Comparison of ENCODE assay signal across 9 mouse cellular contexts in the genomic region with DNA sequence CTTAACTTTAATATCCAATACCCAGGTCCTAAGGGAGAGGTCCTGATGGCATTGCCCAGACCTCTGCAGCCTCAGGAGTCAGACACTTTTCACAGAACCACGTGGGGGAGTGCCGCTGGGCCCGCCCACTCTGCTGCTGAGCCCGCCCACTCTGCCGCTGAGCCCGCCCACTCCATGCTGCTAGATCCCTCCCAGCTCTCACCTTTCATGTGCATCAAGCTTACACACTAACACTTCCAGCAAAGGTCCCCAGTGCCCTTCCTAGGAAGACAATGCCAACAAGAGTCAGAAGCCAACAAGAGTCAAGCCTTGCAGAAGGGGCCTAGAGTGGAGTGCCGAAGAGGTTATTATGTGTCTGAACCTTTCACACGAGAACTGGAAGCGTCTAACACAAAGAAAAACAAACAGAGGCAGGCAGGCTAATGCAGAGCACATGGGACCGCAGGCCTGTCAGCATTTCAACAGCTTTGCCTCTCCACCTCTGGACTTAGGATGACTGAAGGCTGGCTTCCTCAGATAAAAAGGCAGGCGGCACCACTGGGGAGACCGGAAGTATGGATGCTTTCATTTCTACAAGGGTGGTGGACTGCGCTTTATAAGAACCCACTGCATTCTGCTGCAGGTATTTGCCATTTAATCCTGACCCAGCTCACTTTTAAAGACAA. TPM values are rescaled to one million over a fixed set of nuclear protein-coding genes. Genes with fewer than 3 reads are reported as not detected.
DNase-seq lines count a peak whose midpoint lies in the region; ATAC-seq lines count a peak whose summit lies in the region.
"Had no signal": no experiment of that assay in that cellular context is flagged by ENCODE, and none has a peak within 500 bp of the region (broad histone marks: within the 10 kb centered on the region; RNA-seq: fewer than 3 reads in every experiment).

No protein-coding gene starts in this region.

- intact Hi-C loops in gastrocnemius, postnatal 14 days (cut with DNase I; ENCODE audit: low total_unique reads): loop anchor here (5.0 to 10.0 kb wide), 2 partner anchors 315 to 472 kb away; no protein-coding TSS in a partner anchor

- H3K36me3 ChIP-seq in intestine, embryonic 15.5 days: no peaks in the 10 kb centered on the region
- H3K36me3 ChIP-seq in intestine, embryonic 16.5 days (ENCODE audit: control insufficient read depth, insufficient read depth, low read length): no peaks in the 10 kb centered on the region
- no peaks in the 10 kb centered on the region for H3K36me3 ChIP-seq in embryonic facial prominence, embryonic 14.5 days (ENCODE audit: control insufficient read depth, insufficient read depth, low read length)
- H3K36me3 ChIP-seq in limb, embryonic 12.5 days: no peaks in the 10 kb centered on the region

- WGBS in intestine, embryonic 15.5 days: 49% methylated on average over 13 of the region's 13 CpGs
- 49% methylated on average over 13 of the region's 13 CpGs for WGBS in intestine, embryonic 16.5 days
- WGBS in embryonic facial prominence, embryonic 14.5 days: 24% methylated on average over 13 of the region's 13 CpGs
- WGBS in limb, embryonic 12.5 days: 25% methylated on average over 13 of the region's 13 CpGs

- no peak overlapping the region for H3K9ac ChIP-seq in intestine, embryonic 15.5 days
- H3K9ac ChIP-seq in intestine, embryonic 16.5 days (ENCODE audit: low read depth, low read length): no peak overlapping the region
- H3K9ac ChIP-seq in embryonic facial prominence, embryonic 14.5 days (ENCODE audit: low read depth, low read length): no peak overlapping the region
- H3K9ac ChIP-seq in limb, embryonic 12.5 days (replicated peaks): no peak overlapping the region

- H3K4me1 ChIP-seq in intestine, embryonic 15.5 days (replicated peaks): peaks cover 11% of the 10 kb centered on the region
- H3K4me1 ChIP-seq in intestine, embryonic 16.5 days (ENCODE audit: control insufficient read depth, insufficient read depth, low read length): 0 out of 2 replicates have a peak, but pooled peaks cover 7% of the 10 kb centered on the region
- H3K4me1 ChIP-seq in embryonic facial prominence, embryonic 14.5 days (ENCODE audit: control insufficient read depth, insufficient read depth, low read length): peaks cover 24% of the 10 kb centered on the region
- H3K4me1 ChIP-seq in limb, embryonic 12.5 days (replicated peaks): peaks cover 45% of the 10 kb centered on the region

- no peak overlapping the region for H3K27ac ChIP-seq in intestine, embryonic 15.5 days
- no peak overlapping the region for H3K27ac ChIP-seq in intestine, embryonic 16.5 days (ENCODE audit: low read length)
- H3K27ac ChIP-seq in embryonic facial prominence, embryonic 14.5 days (replicated peaks; ENCODE audit: low read depth, low read length): 0 out of 2 replicates have a peak overlapping the region, but pooled peaks have one; percentile 13
- H3K27ac ChIP-seq in limb, embryonic 12.5 days: peak overlapping the region; percentile 73

- no peak overlapping the region for H3K4me3 ChIP-seq in intestine, embryonic 15.5 days (replicated peaks)
- H3K4me3 ChIP-seq in intestine, embryonic 16.5 days (ENCODE audit: low read length): no peak overlapping the region
- no peak overlapping the region for H3K4me3 ChIP-seq in embryonic facial prominence, embryonic 14.5 days (ENCODE audit: low read depth, low read length)
- H3K4me3 ChIP-seq in limb, embryonic 12.5 days (replicated peaks): no peak overlapping the region

- no peaks in the 10 kb centered on the region for H3K27me3 ChIP-seq in intestine, embryonic 15.5 days (replicated peaks)
- no peaks in the 10 kb centered on the region for H3K27me3 ChIP-seq in intestine, embryonic 16.5 days (replicated peaks; ENCODE audit: control insufficient read depth, insufficient read depth, low read length)
- H3K27me3 ChIP-seq in embryonic facial prominence, embryonic 14.5 days (replicated peaks; ENCODE audit: control insufficient read depth, insufficient read depth, low read length): no peaks in the 10 kb centered on the region
- no peaks in the 10 kb centered on the region for H3K27me3 ChIP-seq in limb, embryonic 12.5 days

- ATAC-seq in intestine, embryonic 15.5 days: peak; percentile 39; the same call in 1 of the 2 replicates
- ATAC-seq in intestine, embryonic 16.5 days: no peak; the same call in 1 of the 2 replicates
- ATAC-seq in embryonic facial prominence, embryonic 14.5 days (ENCODE audit: low read depth): peak; percentile 52
- ATAC-seq in limb, embryonic 12.5 days (ENCODE audit: insufficient number of reproducible peaks, insufficient read depth, low FRiP score, low TSS enrichment, low read depth): peak; percentile 69

- H3K9me3 ChIP-seq in intestine, embryonic 15.5 days: no peaks in the 10 kb centered on the region
- H3K9me3 ChIP-seq in intestine, embryonic 16.5 days (ENCODE audit: control insufficient read depth, low read length): no peaks in the 10 kb centered on the region
- no peaks in the 10 kb centered on the region for H3K9me3 ChIP-seq in embryonic facial prominence, embryonic 14.5 days (ENCODE audit: control insufficient read depth, low read length)
- no peaks in the 10 kb centered on the region for H3K9me3 ChIP-seq in limb, embryonic 12.5 days

- no peak overlapping the region for H3K4me2 ChIP-seq in intestine, embryonic 15.5 days (replicated peaks)
- no peak overlapping the region for H3K4me2 ChIP-seq in intestine, embryonic 16.5 days (ENCODE audit: low read depth, low read length)
- H3K4me2 ChIP-seq in embryonic facial prominence, embryonic 14.5 days (ENCODE audit: low read depth, low read length): peak overlapping the region; percentile 2; the same call in 1 of the 2 replicates
- H3K4me2 ChIP-seq in limb, embryonic 12.5 days: no peak overlapping the region

- DNase-seq in embryonic facial prominence, embryonic 14.5 days (ENCODE audit: low spot score): peak; percentile 68
- DNase-seq in mesoderm, embryonic 11.5 days (ENCODE audit: low read depth, low spot score): peak; percentile 45
- DNase-seq in gastrocnemius, postnatal 14 days: no peak
- no peak for DNase-seq in cerebellum, postnatal 14 days
- no peak for DNase-seq in ovary, postnatal 10 days (ENCODE audit: low spot score)
- DNase-seq: thymus, postnatal 14 days had no signal

RNA-seq across cellular contexts. Expression of a gene that starts 13.8 kb away (rescaled TPM):
- polyA plus RNA-seq in intestine, embryonic 15.5 days (2015; fragmentation: Nextera tagmentation; extraction: Ambion mirVana): 12.2 and 13.1 TPM in 2 replicates
- 3.5 and 3.7 TPM in 2 replicates for polyA plus RNA-seq in intestine, embryonic 16.5 days (2015; fragmentation: Nextera tagmentation; extraction: Ambion mirVana)
- polyA plus RNA-seq in embryonic facial prominence, embryonic 14.5 days (2014; fragmentation: Nextera tagmentation; extraction: Ambion mirVana): 13.7 TPM in 2 replicates
- 12.6 and 12.9 TPM in 2 replicates for polyA plus RNA-seq in limb, embryonic 12.5 days (2016; fragmentation: Nextera tagmentation; extraction: Ambion mirVana)
- total RNA-seq in gastrocnemius, postnatal 14 days (2021): 10 to 100 TPM; 12.3 to 17.7 TPM

Comparison
In these comparisons a context has a peak if more than half of its experiments do, and no peak if none do; other contexts are left out.
1. H3K27ac ChIP-seq: peak in embryonic facial prominence, embryonic 14.5 days (single experiment) and limb, embryonic 12.5 days (single experiment); none in intestine, embryonic 15.5 days (single experiment) and intestine, embryonic 16.5 days (single experiment).
2. DNase-seq: peak in embryonic facial prominence, embryonic 14.5 days (single experiment) and mesoderm, embryonic 11.5 days (single experiment); none in gastrocnemius, postnatal 14 days (single experiment), cerebellum, postnatal 14 days (0 of 2) and ovary, postnatal 10 days (single experiment).